Mouse (Mus musculus) testis, adult 2 months (tissue): ENCODE data around the gene Cntnap2. TPM values are rescaled to one million over a fixed set of nuclear protein-coding genes. Genes with fewer than 3 reads are reported as not detected.

Experiments
- H3K27ac ChIP-seq: fragments of 200-500 bp; 2 replicates; pipeline ENCODE4 v1.5.1; 2012; ENCODE audit warnings: low read depth, low read length; ENCODE audit not compliant: control insufficient read depth, insufficient read depth
- H3K27me3 ChIP-seq: fragments of 200-500 bp; 2 replicates; pipeline ENCODE4 v1.6.1; 2012; ENCODE audit warnings: mild to moderate bottlenecking, low read length, moderate library complexity; ENCODE audit not compliant: control insufficient read depth, insufficient read depth
- H3K36me3 ChIP-seq: fragments of 200-500 bp; 2 replicates; pipeline ENCODE4 v1.6.1; 2012; ENCODE audit warnings: mild to moderate bottlenecking, low read length; ENCODE audit not compliant: control insufficient read depth, insufficient read depth
- H3K4me1 ChIP-seq: fragments of 200-500 bp; 2 replicates; pipeline ENCODE4 v1.6.1; 2012; ENCODE audit warnings: low read length; ENCODE audit not compliant: control insufficient read depth, insufficient read depth
- H3K4me3 ChIP-seq: fragments of 200-500 bp; 2 replicates; pipeline ENCODE4 v1.5.1; 2012; ENCODE audit warnings: low read depth, mild to moderate bottlenecking, low read length, moderate library complexity, mixed read lengths; ENCODE audit not compliant: control insufficient read depth
- CTCF ChIP-seq: fragments of 200-500 bp; IDR thresholded peaks from 2 replicates; pipeline ENCODE4 v1.5.1; 2012; ENCODE audit warnings: low read depth, mild to moderate bottlenecking, inconsistent platforms, low read length, moderate library complexity; ENCODE audit not compliant: control insufficient read depth, insufficient read depth, insufficient replicate concordance
- POLR2A ChIP-seq: fragments of 200-500 bp; IDR thresholded peaks from 2 replicates; pipeline ENCODE4 v1.6.1; 2012; ENCODE audit warnings: low read depth, mild to moderate bottlenecking, inconsistent platforms, low read length, moderate library complexity; ENCODE audit not compliant: control insufficient read depth
- polyA plus RNA-seq: library from polyadenylated mRNA; depleted of rRNA; stranded (reverse); fragments of >200 nt; gene quantifications from 2 replicates; pipeline ENCODE4 v1.2.3, GENCODE M21; 2012

The Cntnap2 gene
- polyA plus RNA-seq, 1 experiment: 49.6 TPM

DNA sequence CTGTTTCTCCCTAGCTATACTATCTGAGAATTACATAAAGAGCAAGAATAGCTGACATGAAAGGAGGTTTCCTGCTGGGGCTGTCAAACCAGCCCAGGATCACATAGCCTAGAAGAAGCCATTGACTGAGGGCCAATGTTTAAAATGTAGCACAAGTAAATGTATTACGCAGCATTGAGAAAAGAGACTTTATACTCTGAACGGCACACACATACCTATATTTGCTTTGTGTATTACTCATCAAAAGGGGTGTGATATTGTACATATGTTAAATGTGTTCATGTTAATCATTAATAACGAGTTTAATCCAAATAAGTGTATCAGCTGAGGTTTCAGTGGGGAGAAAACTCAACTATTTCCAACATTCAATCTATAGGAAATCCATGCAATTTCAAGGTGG, 459.1 kb downstream of the Cntnap2 start:
- Histone ChIP-seq H3K27me3 (no peaks in the 10 kb centered on the region), H3K27ac (no peak overlapping the region), H3K4me3 (no peak overlapping the region), H3K36me3 (no peaks in the 10 kb centered on the region), H3K4me1 (no peaks in the 10 kb centered on the region)
- TF ChIP-seq CTCF: no peak
- TF ChIP-seq POLR2A: no peak

DNA sequence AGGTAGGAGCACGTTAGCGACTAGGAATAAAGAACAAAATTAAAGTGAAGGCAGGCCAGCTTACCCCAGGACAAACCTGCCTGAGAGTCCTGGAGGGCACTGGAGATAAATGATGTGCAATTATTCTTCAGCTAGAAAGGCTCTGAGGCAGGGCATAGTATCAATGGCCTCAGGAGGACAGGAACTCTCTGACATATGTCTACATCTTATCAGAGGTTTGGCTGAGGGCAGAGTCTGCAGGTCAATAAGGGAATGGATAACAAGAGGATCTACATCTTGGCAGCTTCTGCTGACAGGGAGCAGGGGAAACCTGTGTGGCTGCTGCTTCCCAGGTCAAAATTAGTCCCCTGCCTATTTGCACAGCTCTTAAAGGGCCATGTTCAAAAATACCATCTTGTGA, 477.8 kb downstream of the Cntnap2 start:
- TF ChIP-seq POLR2A (no peak), CTCF (no peak)
- Histone ChIP-seq H3K27me3 (no peaks in the 10 kb centered on the region), H3K36me3 (no peaks in the 10 kb centered on the region), H3K4me3 (no peak overlapping the region), H3K27ac (no peak overlapping the region), H3K4me1 (no peaks in the 10 kb centered on the region)

DNA sequence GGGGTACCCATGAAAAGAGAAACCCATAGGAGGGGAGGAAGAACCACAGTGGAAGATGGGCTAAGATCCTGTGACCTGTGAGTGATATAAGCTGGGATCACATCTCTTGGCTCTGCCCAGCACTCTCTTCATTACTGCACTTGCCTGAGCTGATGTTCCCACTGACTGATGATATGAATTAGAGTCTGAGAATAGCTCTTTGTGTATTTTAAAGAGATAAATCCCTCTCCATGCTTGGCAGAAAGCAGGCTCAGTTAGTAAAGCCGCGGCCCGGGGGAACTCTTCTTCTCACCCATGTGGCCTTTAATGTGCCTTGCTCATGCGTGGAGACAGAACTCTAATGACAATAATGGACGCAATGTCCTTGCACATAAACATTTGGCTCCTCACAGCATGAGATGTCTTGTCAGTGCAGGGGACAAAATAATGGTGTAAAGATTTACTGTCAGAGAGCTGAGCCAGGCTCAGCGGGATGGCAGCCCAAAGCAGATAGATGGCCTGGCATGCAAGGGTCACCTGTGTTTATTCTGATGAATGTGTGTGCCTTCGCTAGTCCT, 485.2 kb downstream of the Cntnap2 start:
- no peaks in the 10 kb centered on the region for H3K27me3 ChIP-seq

DNA sequence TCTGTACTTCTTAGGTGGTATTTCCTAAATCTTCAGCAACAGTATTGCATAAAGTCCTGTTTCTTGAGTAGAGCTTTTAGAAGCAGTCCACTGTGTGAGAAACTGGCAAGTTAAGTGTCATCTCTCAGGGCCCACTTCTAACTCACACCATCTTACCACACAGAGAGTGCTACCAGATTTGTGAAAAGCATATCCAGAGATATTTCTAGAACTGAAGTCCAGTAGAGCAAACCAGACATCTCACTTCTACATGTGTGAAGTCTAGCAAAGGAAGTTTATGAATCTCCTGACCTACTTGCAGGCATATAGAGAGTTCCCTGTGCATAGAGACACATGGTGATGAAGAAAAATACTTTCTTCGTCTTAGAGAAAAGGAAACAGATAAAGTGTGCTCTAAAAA, 500.6 kb downstream of the Cntnap2 start:
- Histone ChIP-seq H3K27me3 (no peaks in the 10 kb centered on the region), H3K4me3 (no peak overlapping the region), H3K4me1 (no peaks in the 10 kb centered on the region), H3K36me3 (no peaks in the 10 kb centered on the region), H3K27ac (no peak overlapping the region)
- TF ChIP-seq POLR2A (no peak), CTCF (no peak)

More for the DNA sequence above, 485.2 kb downstream of the Cntnap2 start:
- Histone ChIP-seq H3K27ac (no peak overlapping the region), H3K4me3 (no peak overlapping the region), H3K36me3 (no peaks in the 10 kb centered on the region), H3K4me1 (no peaks in the 10 kb centered on the region)
- TF ChIP-seq CTCF (no peak), POLR2A (no peak)

DNA sequence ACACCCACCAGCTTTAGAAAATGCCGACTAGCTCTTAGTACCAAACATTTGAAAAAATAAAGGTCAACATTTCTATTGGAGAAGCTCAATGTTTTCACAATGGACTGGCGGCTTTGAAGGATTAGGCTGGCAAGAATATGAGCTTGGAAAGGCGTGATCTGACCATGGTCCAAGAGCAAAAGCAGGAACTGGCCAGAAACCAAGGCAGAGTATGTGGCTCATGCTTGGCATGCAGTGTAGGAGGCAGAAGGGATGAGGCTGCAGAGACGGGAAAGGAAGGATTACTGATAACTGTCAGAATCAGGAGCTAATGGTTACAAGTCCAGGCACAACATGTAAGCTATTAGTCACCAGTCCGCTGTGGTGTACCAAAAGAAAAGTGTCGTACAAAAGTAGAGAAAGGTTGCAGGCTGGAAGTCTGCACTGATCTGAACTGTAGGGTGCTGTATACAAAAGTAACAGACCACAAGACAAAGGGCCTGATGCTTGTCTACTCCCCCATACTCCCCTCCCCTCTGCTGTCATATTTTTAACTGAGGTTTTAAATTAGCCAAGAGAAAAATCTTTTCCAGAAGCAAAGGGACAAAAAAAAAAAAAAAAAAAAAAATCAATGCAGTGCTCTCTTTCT, 525.4 kb downstream of the Cntnap2 start:
- TF ChIP-seq POLR2A: no peak
- no peak for TF ChIP-seq CTCF
- H3K4me3 ChIP-seq: no peak overlapping the region
- no peaks in the 10 kb centered on the region for H3K27me3 ChIP-seq
- H3K4me1 ChIP-seq: no peaks in the 10 kb centered on the region
- H3K36me3 ChIP-seq: no peaks in the 10 kb centered on the region
- H3K27ac ChIP-seq: no peak overlapping the region

DNA sequence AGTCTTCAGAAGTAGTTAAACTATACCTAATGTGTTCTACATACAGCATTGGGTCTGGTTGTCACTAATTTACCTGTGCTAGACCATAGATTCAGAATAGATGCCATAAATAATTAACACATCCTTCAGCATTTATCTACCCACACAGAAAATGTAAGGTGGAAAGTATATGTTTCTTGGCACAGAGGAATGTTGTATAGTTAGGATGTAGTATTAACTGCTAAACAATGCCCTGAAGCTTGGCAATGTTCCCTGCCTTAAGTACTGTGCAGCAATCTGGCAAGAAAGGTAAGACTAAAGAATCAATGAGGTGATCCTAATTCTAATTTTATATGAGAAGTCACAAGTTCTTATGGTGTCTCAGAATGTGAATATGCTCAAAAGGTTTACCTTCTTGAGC, 529.9 kb downstream of the Cntnap2 start:
- Histone ChIP-seq H3K36me3 (no peaks in the 10 kb centered on the region), H3K4me3 (no peak overlapping the region), H3K27ac (no peak overlapping the region), H3K27me3 (no peaks in the 10 kb centered on the region), H3K4me1 (no peaks in the 10 kb centered on the region)
- no peak for TF ChIP-seq POLR2A

DNA sequence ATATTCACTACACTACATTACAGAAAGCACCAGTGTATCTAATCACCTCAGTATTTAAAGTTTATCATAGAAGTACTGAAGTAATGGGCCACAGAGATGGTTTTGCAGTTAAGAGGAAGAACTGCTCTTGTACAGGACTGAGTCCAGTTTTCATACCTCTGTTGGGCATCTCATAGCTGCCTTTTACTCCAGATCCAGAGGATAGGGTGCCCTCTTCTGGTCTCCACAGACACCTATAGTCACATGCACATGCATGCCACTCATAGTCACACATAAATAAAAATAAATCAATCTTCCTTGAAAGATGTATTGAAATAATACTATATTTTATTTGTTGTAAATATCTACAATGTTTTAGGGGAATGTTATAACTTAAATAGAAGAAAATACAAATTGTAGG, 587.9 kb downstream of the Cntnap2 start:
- TF ChIP-seq CTCF (no peak), POLR2A (no peak)
- Histone ChIP-seq H3K4me3 (no peak overlapping the region), H3K4me1 (no peaks in the 10 kb centered on the region), H3K27me3 (no peaks in the 10 kb centered on the region), H3K36me3 (no peaks in the 10 kb centered on the region), H3K27ac (no peak overlapping the region)

DNA sequence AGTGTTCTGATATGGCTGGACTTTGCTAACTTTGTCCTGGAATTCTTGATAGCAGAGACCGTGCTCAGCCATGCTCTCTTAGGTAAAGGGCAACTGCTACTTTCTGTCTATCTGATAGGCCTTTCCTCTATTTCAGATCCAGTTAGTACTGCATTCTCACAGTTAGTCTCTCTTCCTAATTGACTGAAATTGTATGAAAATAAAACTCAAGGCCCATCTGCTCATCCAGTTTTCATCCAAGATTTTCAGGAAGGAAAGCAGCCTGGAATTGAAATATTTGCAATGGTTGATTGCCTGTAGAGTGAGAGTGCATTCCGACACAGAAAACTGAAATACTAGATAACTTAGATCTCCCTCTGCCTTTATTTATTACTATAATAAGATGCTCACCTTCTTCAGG, 589.3 kb downstream of the Cntnap2 start:
- H3K4me1 ChIP-seq: no peaks in the 10 kb centered on the region

More for the DNA sequence above, 589.3 kb downstream of the Cntnap2 start:
- no peak for TF ChIP-seq CTCF
- TF ChIP-seq POLR2A: no peak
- Histone ChIP-seq H3K27me3 (no peaks in the 10 kb centered on the region), H3K4me3 (no peak overlapping the region), H3K36me3 (no peaks in the 10 kb centered on the region), H3K27ac (no peak overlapping the region)
